8 mouse cellular contexts compared by ENCODE assay signal in genomic region chr19:38397004-38397403, GRCm38 (mm10). TPM values are rescaled to one million over a fixed set of nuclear protein-coding genes. Genes with fewer than 3 reads are reported as not detected.
A peak's percentile ranks its signal among the peaks of the same experiment; 100 is the strongest.
DNase-seq lines count a peak whose midpoint lies in the region; ATAC-seq and TF ChIP-seq lines count a peak whose summit lies in the region.

No protein-coding gene starts in this region.

- no peak for TF ChIP-seq POLR2A in small intestine, adult 2 months (IDR thresholded peaks at IDR 0.05; ENCODE audit: low read depth, low read length)

- WGBS in kidney, postnatal 0 days: 40% methylated on average over 6 of the region's 6 CpGs
- 52% methylated on average over 6 of the region's 6 CpGs for WGBS in embryonic facial prominence, embryonic 14.5 days
- 42% methylated on average over 6 of the region's 6 CpGs for WGBS in limb, embryonic 13.5 days
- WGBS in small intestine, adult 2 months: 21% methylated on average over 6 of the region's 6 CpGs

- no peaks in the 10 kb centered on the region for H3K4me1 ChIP-seq in kidney, postnatal 0 days (replicated peaks; ENCODE audit: insufficient read depth, low read length)
- no peaks in the 10 kb centered on the region for H3K4me1 ChIP-seq in embryonic facial prominence, embryonic 14.5 days (ENCODE audit: control insufficient read depth, insufficient read depth, low read length)
- 0 out of 2 replicates have a peak, but pooled peaks cover 5% of the 10 kb centered on the region for H3K4me1 ChIP-seq in limb, embryonic 13.5 days
- peaks cover 9% of the 10 kb centered on the region for H3K4me1 ChIP-seq in small intestine, adult 2 months (ENCODE audit: control insufficient read depth, insufficient read depth, insufficient read length, low read length)

- DNase-seq in kidney, postnatal 0 days (ENCODE audit: low spot score): no peak
- no peak for DNase-seq in kidney, postnatal 10 days
- DNase-seq in embryonic facial prominence, embryonic 14.5 days (ENCODE audit: low spot score): no peak
- DNase-seq in left cerebral cortex, postnatal 36 days (ENCODE audit: low spot score in 2 of 2): no peak
- DNase-seq in spleen, postnatal 36 days (ENCODE audit: low spot score in 2 of 2): no peak
- DNase-seq in left cerebral cortex, adult 9 months (ENCODE audit: low spot score in 2 of 2): no peak

- no peaks in the 10 kb centered on the region for H3K27me3 ChIP-seq in kidney, postnatal 0 days (ENCODE audit: insufficient read depth, low read length)
- no peaks in the 10 kb centered on the region for H3K27me3 ChIP-seq in embryonic facial prominence, embryonic 14.5 days (replicated peaks; ENCODE audit: control insufficient read depth, insufficient read depth, low read length)
- no peaks in the 10 kb centered on the region for H3K27me3 ChIP-seq in limb, embryonic 13.5 days
- no peaks in the 10 kb centered on the region for H3K27me3 ChIP-seq in small intestine, adult 2 months (ENCODE audit: control insufficient read depth, insufficient read depth, low read length)

- ATAC-seq in kidney, postnatal 0 days (replicated peaks; ENCODE audit: low FRiP score, low read depth): no peak
- ATAC-seq in embryonic facial prominence, embryonic 14.5 days (ENCODE audit: low read depth): no peak
- ATAC-seq in limb, embryonic 13.5 days (ENCODE audit: low FRiP score, low read depth): no peak

- TF ChIP-seq CTCF in kidney, postnatal 0 days (IDR thresholded peaks at IDR 0.05; ENCODE audit: low read depth): no peak
- TF ChIP-seq CTCF in small intestine, adult 2 months (IDR thresholded peaks at IDR 0.05; ENCODE audit: extremely low read depth, insufficient read length, insufficient replicate concordance, low read depth, low read length): no peak

- peak overlapping the region; percentile 92 for H3K4me2 ChIP-seq in kidney, postnatal 0 days (ENCODE audit: low read length)
- H3K4me2 ChIP-seq in embryonic facial prominence, embryonic 14.5 days (ENCODE audit: low read depth, low read length): peak overlapping the region; percentile 89; the same call in 1 of the 2 replicates
- peak overlapping the region; percentile 89 for H3K4me2 ChIP-seq in limb, embryonic 13.5 days (replicated peaks)

- H3K4me3 ChIP-seq in kidney, postnatal 0 days (replicated peaks; ENCODE audit: low read depth, low read length): peak overlapping the region; percentile 55; the same call in 1 of the 2 replicates
- no peak overlapping the region for H3K4me3 ChIP-seq in embryonic facial prominence, embryonic 14.5 days (ENCODE audit: low read depth, low read length)
- no peak overlapping the region for H3K4me3 ChIP-seq in limb, embryonic 13.5 days
- peak overlapping the region; percentile 90; the same call in 1 of the 2 replicates for H3K4me3 ChIP-seq in small intestine, adult 2 months (ENCODE audit: low read depth, low read length)

- H3K36me3 ChIP-seq in kidney, postnatal 0 days (ENCODE audit: insufficient read depth, low read length): no peaks in the 10 kb centered on the region
- no peaks in the 10 kb centered on the region for H3K36me3 ChIP-seq in embryonic facial prominence, embryonic 14.5 days (ENCODE audit: control insufficient read depth, insufficient read depth, low read length)
- H3K36me3 ChIP-seq in limb, embryonic 13.5 days: no peaks in the 10 kb centered on the region
- H3K36me3 ChIP-seq in small intestine, adult 2 months (ENCODE audit: control insufficient read depth, insufficient read depth, low read length): peaks cover 17% of the 10 kb centered on the region

- H3K9ac ChIP-seq in kidney, postnatal 0 days (ENCODE audit: low read depth, low read length): no peak overlapping the region
- H3K9ac ChIP-seq in embryonic facial prominence, embryonic 14.5 days (ENCODE audit: low read depth, low read length): 0 out of 2 replicates have a peak overlapping the region, but pooled peaks have one; percentile 67
- no peak overlapping the region for H3K9ac ChIP-seq in limb, embryonic 13.5 days

- H3K27ac ChIP-seq in kidney, postnatal 0 days: no peak overlapping the region
- no peak overlapping the region for H3K27ac ChIP-seq in embryonic facial prominence, embryonic 14.5 days (replicated peaks; ENCODE audit: low read depth, low read length)
- H3K27ac ChIP-seq in limb, embryonic 13.5 days: 0 out of 2 replicates have a peak overlapping the region, but pooled peaks have one; percentile 6
- peak overlapping the region; percentile 91 for H3K27ac ChIP-seq in small intestine, adult 2 months (ENCODE audit: insufficient read depth, low read depth, low read length)

- no peaks in the 10 kb centered on the region for H3K9me3 ChIP-seq in kidney, postnatal 0 days (replicated peaks; ENCODE audit: low read length)
- H3K9me3 ChIP-seq in embryonic facial prominence, embryonic 14.5 days (ENCODE audit: control insufficient read depth, low read length): no peaks in the 10 kb centered on the region
- no peaks in the 10 kb centered on the region for H3K9me3 ChIP-seq in limb, embryonic 13.5 days

- intact Hi-C loops in left cerebral cortex, postnatal 36 days (cut with DNase I): no loop called here

RNA-seq across cellular contexts. Expression of gene Slc35g1, which starts 1.2 kb away (rescaled TPM):
- polyA plus RNA-seq in kidney, postnatal 0 days (2015; fragmentation: Nextera tagmentation; extraction: Ambion mirVana): 8.7 and 8.8 TPM in 2 replicates
- polyA plus RNA-seq in embryonic facial prominence, embryonic 14.5 days (2014; fragmentation: Nextera tagmentation; extraction: Ambion mirVana): 2.3 and 3.4 TPM in 2 replicates
- 2.7 and 3.7 TPM in 2 replicates for polyA plus RNA-seq in limb, embryonic 13.5 days (2015; fragmentation: Nextera tagmentation; extraction: Ambion mirVana)
- 25.1 and 36.9 TPM in 2 replicates for polyA plus RNA-seq in small intestine, adult 2 months (2012; rRNA removed)
- 1 to 10 TPM; 1.6 to 2.6 TPM for total RNA-seq in left cerebral cortex, postnatal 36 days (2021)

Comparison
In these comparisons a context has a peak if more than half of its experiments do, and no peak if none do; other contexts are left out.
1. H3K27ac ChIP-seq: peak in limb, embryonic 13.5 days (single experiment) and small intestine, adult 2 months (single experiment); none in kidney, postnatal 0 days (single experiment) and embryonic facial prominence, embryonic 14.5 days (single experiment).
2. H3K4me3 ChIP-seq: peak in kidney, postnatal 0 days (single experiment) and small intestine, adult 2 months (single experiment); none in embryonic facial prominence, embryonic 14.5 days (single experiment) and limb, embryonic 13.5 days (single experiment).
3. Peak in every context shown above with its lines, with median percentiles within 50 percentile points of each other: H3K4me2 ChIP-seq.